Mouse (Mus musculus) hindbrain, embryonic 16.5 days (tissue): Measurements from ENCODE around the gene Sspo. TPM values are rescaled to one million over a fixed set of nuclear protein-coding genes. Genes with fewer than 3 reads are reported as not detected.

Source experiments
- ATAC-seq: fragments of 200-750 bp; cut with Nextera tagmentation; 2 replicates; pipeline ENCODE4 v1.8.0; 2017; ENCODE audit warnings: moderate TSS enrichment, moderate library complexity
- H3K27ac ChIP-seq: fragments of 300-500 bp; sonication (generic); 2 replicates; pipeline ENCODE4 v1.5.1; 2014; ENCODE audit warnings: low read depth, mild to moderate bottlenecking, control low read depth, low read length, moderate library complexity
- H3K27me3 ChIP-seq: fragments of 300-500 bp; sonication (generic); replicated peaks from 2 replicates; pipeline ENCODE4 v1.6.1; 2014; ENCODE audit warnings: low read length; ENCODE audit not compliant: control insufficient read depth, insufficient read depth
- H3K36me3 ChIP-seq: fragments of 300-500 bp; sonication (generic); 2 replicates; pipeline ENCODE4 v1.6.1; 2014; ENCODE audit warnings: mild to moderate bottlenecking, low read length, moderate library complexity, mixed read lengths; ENCODE audit not compliant: control insufficient read depth, insufficient read depth
- H3K4me1 ChIP-seq: fragments of 300-500 bp; sonication (generic); 2 replicates; pipeline ENCODE4 v1.6.1; 2014; ENCODE audit warnings: low read depth, low read length; ENCODE audit not compliant: control insufficient read depth, insufficient read depth
- H3K4me2 ChIP-seq: fragments of 300-500 bp; sonication (generic); 2 replicates; pipeline ENCODE4 v1.6.1; 2014; ENCODE audit warnings: mild to moderate bottlenecking, low read length, control low read depth, moderate library complexity
- H3K4me3 ChIP-seq: fragments of 300-500 bp; sonication (generic); 2 replicates; pipeline ENCODE4 v1.5.1; 2014; ENCODE audit warnings: mild to moderate bottlenecking, low read length, control low read depth, moderate library complexity
- H3K9ac ChIP-seq: fragments of 300-500 bp; sonication (generic); 2 replicates; pipeline ENCODE4 v1.6.1; 2014; ENCODE audit warnings: low read depth, mild to moderate bottlenecking, control low read depth, low read length, moderate library complexity
- H3K9me3 ChIP-seq: fragments of 300-500 bp; sonication (generic); 2 replicates; pipeline ENCODE4 v1.6.1; 2014; ENCODE audit warnings: mild to moderate bottlenecking, low read length, moderate library complexity; ENCODE audit not compliant: control insufficient read depth
- WGBS: fragments of 180-500 bp; shearing (Covaris S2); extraction: QIAGEN DNeasy Blood & Tissue Kit; methylation state at CpG from one replicate; pipeline ENCODE4 v1.1.7; 2014; 5-methylcytosine and 5-hydroxymethylcytosine counted together
- polyA plus RNA-seq: library from polyadenylated mRNA; unstranded; fragments of >200 nt; fragmentation: Nextera tagmentation; extraction: Ambion mirVana; gene quantifications from 2 replicates; pipeline ENCODE4 v1.2.1, GENCODE M21; 2015

The Sspo gene
- polyA plus RNA-seq, 1 experiment from 2014 or later, result 0.29 TPM

- no peak overlapping the region for H3K27ac ChIP-seq
- WGBS, result 69% methylated on average over 12 of the region's 12 CpGs
- no peak overlapping the region for H3K4me3 ChIP-seq
Observed at GRCm38 (mm10) chr6:48432893-48433816, 14.9 kb upstream of the Sspo start.

DNA sequence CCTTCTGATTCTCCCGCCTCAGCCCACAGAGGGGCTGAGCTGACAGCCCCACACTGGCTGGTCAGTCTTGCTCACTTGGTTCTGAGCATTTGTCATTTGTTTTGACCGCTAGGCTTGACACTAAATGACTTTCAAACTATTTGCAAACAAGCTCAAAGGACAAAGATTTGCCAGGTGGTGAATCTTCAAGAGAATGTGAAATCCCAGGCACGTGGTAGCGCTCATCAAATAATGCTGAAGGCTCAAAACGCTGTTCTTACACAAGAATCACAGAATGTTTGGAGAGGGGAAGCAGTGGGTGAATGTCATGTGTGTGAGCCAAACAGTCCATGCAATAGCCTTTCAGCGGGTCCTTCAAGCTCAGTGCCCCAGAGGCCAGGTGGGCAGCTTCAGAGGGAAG, 13.4 kb upstream of the Sspo start:
- H3K27ac ChIP-seq, result no peak overlapping the region
- WGBS, result 64% methylated on average over 6 of the region's 6 CpGs
- H3K9ac ChIP-seq, result no peak overlapping the region
- no peak overlapping the region for H3K4me3 ChIP-seq
- H3K36me3 ChIP-seq, result peaks cover 12% of the 10 kb centered on the region
- no peaks in the 10 kb centered on the region for H3K9me3 ChIP-seq
- peaks cover 2% of the 10 kb centered on the region; the same call in 1 of the 2 replicates for H3K27me3 ChIP-seq
- peaks cover 8% of the 10 kb centered on the region for H3K4me1 ChIP-seq
- no peak for ATAC-seq
- no peak overlapping the region for H3K4me2 ChIP-seq

More at GRCm38 (mm10) chr6:48432893-48433816, 14.9 kb upstream of the Sspo start:
- H3K4me2 ChIP-seq, result no peak overlapping the region
- no peaks in the 10 kb centered on the region for H3K9me3 ChIP-seq
- H3K4me1 ChIP-seq, result no peaks in the 10 kb centered on the region
- 0 out of 2 replicates have a peak, but pooled peaks cover 2% of the 10 kb centered on the region for H3K27me3 ChIP-seq
- H3K36me3 ChIP-seq, result peaks cover 3% of the 10 kb centered on the region
- H3K9ac ChIP-seq, result no peak overlapping the region
- no peak for ATAC-seq

GRCm38 (mm10) chr6:48435111-48435510, 12.9 kb upstream of the Sspo start:
- Histone ChIP-seq H3K4me2 (no peak overlapping the region), H3K4me3 (no peak overlapping the region), H3K27me3 (peaks cover 4% of the 10 kb centered on the region; the same call in 1 of the 2 replicates), H3K36me3 (peaks cover 12% of the 10 kb centered on the region), H3K9ac (no peak overlapping the region), H3K27ac (no peak overlapping the region), H3K4me1 (peaks cover 8% of the 10 kb centered on the region), H3K9me3 (no peaks in the 10 kb centered on the region)
- no peak for ATAC-seq
- WGBS, result 56% methylated on average over 5 of the region's 5 CpGs

GRCm38 (mm10) chr6:48435706-48436349, 12.2 kb upstream of the Sspo start:
- H3K27ac ChIP-seq, result no peak overlapping the region
- no peak for ATAC-seq
- no peak overlapping the region for H3K4me2 ChIP-seq
- H3K9ac ChIP-seq, result no peak overlapping the region
- H3K27me3 ChIP-seq, result peaks cover 7% of the 10 kb centered on the region
- H3K9me3 ChIP-seq, result no peaks in the 10 kb centered on the region
- peaks cover 12% of the 10 kb centered on the region for H3K36me3 ChIP-seq
- no peak overlapping the region for H3K4me3 ChIP-seq
- 86% methylated on average over 5 of the region's 5 CpGs for WGBS
- H3K4me1 ChIP-seq, result peaks cover 10% of the 10 kb centered on the region

DNA sequence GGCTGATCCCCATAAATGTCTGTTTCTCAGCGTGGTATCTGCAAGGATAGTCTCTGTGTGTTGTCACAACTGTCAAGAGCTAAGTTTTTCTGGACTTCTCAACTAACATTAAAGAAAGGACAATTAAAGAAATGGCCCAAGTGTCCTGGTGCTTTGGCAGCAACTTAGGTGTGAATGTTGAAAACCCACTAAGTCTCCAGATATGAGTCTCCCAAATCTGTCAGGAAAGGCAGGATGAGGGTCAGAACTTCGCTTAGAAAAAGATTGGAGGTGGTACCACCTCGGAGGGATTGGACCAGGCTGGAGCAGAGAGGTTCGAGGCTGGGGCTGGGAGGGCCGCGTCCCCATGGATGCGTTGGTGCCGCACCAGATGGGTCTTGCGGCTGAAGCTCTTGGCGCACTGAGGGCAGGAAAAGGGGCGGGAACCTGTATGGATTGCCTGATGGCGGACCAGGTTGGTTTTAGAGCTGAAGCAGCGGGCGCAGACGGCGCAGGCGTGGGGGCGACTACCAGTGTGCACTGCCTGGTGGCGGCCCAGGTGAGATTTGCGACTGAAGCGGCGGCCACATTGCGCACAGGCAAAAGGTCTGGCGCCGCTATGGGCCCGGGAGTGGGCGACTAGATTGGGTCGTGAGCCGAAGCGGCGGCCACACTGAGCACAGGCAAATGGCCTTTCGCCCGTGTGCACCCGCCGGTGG, 10.2 kb upstream of the Sspo start:
- H3K36me3 ChIP-seq, result peaks cover 20% of the 10 kb centered on the region
- H3K9ac ChIP-seq, result no peak overlapping the region
- H3K4me2 ChIP-seq, result no peak overlapping the region
- ATAC-seq, result no peak
- H3K27ac ChIP-seq, result no peak overlapping the region
- peaks cover 11% of the 10 kb centered on the region for H3K4me1 ChIP-seq
- H3K4me3 ChIP-seq, result no peak overlapping the region
- 50% methylated on average over 35 of the region's 35 CpGs for WGBS
- H3K9me3 ChIP-seq, result no peaks in the 10 kb centered on the region
- peaks cover 7% of the 10 kb centered on the region for H3K27me3 ChIP-seq

DNA sequence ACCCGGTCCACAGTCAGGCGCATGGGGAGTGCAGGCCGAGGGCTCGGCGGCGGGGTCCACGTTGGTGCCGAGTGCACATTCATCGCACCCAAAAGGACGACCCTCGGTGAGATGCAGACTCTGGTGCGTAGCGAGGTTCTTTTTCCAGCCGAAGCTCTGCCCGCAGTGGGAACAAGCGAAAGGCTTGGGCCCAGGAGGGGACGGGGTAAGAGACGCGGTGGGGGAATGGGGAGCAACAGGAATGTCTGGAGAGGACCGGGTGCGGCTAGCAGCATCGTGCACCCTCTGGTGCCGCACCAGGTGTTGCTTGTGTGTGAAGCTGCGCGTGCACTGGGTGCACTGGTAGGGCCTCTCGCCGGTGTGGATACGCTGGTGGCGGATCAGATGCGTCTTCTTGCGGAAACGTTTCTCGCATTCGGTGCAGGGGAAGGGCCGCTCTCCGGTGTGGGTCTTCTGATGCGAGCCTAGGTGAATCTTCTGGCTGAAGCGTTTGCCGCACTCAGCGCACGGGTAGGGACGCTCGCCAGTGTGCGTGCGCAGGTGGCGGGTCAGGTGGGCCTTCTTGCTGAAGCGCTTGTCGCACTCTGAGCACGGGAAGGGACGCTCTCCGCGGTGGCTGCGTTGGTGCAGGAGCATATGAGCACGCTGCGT, 9.4 kb upstream of the Sspo start:
- H3K27me3 ChIP-seq, result peaks cover 7% of the 10 kb centered on the region
- peaks cover 14% of the 10 kb centered on the region for H3K4me1 ChIP-seq
- peak overlapping the region; percentile 47 for H3K9ac ChIP-seq
- peaks cover 20% of the 10 kb centered on the region for H3K36me3 ChIP-seq
- H3K9me3 ChIP-seq, result no peaks in the 10 kb centered on the region
- H3K27ac ChIP-seq, result no peak overlapping the region
- peak; percentile 5; the same call in 1 of the 2 replicates for ATAC-seq
- 33% methylated on average over 55 of the region's 55 CpGs for WGBS
- H3K4me3 ChIP-seq, result peak overlapping the region; percentile 6
- peak overlapping the region; percentile 27 for H3K4me2 ChIP-seq

DNA sequence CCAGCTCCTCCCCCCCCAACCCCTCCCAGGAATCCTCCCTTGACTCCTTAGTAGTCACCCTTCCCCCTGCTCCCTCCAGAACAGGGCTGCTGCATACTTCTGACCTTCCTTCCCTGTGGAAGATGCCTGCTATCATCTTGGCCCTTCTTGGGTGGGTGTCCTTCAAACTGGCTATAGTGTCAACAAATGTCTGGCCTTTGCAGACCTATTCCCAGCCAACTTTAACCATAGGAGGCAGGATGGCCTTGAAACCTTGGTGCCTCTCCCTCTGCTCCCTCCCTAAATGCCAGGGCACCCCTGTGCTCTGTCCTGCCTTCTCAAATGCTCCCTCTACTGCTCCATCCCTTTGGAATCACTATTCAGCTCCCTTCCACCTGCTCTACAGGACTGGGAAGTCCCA, 8.4 kb upstream of the Sspo start:
- Histone ChIP-seq H3K4me3 (no peak overlapping the region), H3K27me3 (peaks cover 7% of the 10 kb centered on the region), H3K4me1 (peaks cover 16% of the 10 kb centered on the region), H3K36me3 (peaks cover 20% of the 10 kb centered on the region), H3K9me3 (no peaks in the 10 kb centered on the region), H3K9ac (no peak overlapping the region), H3K27ac (no peak overlapping the region), H3K4me2 (no peak overlapping the region)
- no peak for ATAC-seq

- Histone ChIP-seq H3K4me2 (no peak overlapping the region), H3K27ac (no peak overlapping the region), H3K9ac (no peak overlapping the region), H3K27me3 (peaks cover 7% of the 10 kb centered on the region), H3K36me3 (peaks cover 20% of the 10 kb centered on the region), H3K4me1 (peaks cover 16% of the 10 kb centered on the region), H3K4me3 (no peak overlapping the region), H3K9me3 (no peaks in the 10 kb centered on the region)
- no peak for ATAC-seq
- 46% methylated on average over 14 of the region's 14 CpGs for WGBS
Observed at GRCm38 (mm10) chr6:48440306-48441014, 7.6 kb upstream of the Sspo start.
